Mouse (Mus musculus) spleen, adult 2 months (tissue): ENCODE data around the gene Rnf187.

Source experiments
- CTCF ChIP-seq: fragments of 200-500 bp; IDR thresholded peaks from 2 replicates; pipeline ENCODE4 v1.5.1; 2011; ENCODE audit warnings: mild to moderate bottlenecking, inconsistent platforms; ENCODE audit not compliant: insufficient read depth, insufficient read length, insufficient replicate concordance; ENCODE audit errors: extremely low read depth
- POLR2A ChIP-seq: fragments of 200-500 bp; IDR thresholded peaks from 2 replicates; pipeline ENCODE4 v1.6.1; 2011; ENCODE audit warnings: low read depth, low read length, inconsistent platforms

DNA sequence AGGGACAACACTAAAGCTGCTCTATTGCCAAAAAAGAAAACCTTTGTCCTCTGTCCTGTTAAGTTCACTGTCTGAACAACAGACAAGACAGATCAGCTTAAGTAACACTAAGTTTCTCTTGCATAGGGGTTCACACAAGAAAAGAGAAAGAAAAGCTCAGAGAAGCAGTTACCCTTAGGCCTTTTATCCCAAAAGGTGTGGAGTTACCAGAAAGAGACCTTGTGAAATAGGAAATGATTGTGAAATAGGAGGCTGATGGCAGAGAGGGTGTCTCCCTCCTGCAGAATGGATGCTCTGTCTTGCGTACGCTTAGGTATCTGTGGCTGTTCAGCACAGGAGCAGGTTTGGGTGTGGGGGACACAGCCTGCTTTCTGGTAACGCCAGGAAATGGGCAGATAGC is 40.5 kb upstream of the Rnf187 start:
- TF ChIP-seq POLR2A (no peak), CTCF (no peak)
